Mouse (Mus musculus): ENCODE data around the gene Akap12.

Gene Akap12

GRCm38 (mm10) chr10:4364618-4365017 lies 98.4 kb downstream of the Akap12 start:
- no peak for DNase-seq

GRCm38 (mm10) chr10:4370105-4370504 lies 103.9 kb downstream of the Akap12 start:
- no peak for DNase-seq

- peak; percentile 44 for DNase-seq
These were observed 105.8 kb downstream of the Akap12 start for GRCm38 (mm10) chr10:4372011-4372410.

- DNase-seq, result no peak
These were observed 107.4 kb downstream of the Akap12 start for GRCm38 (mm10) chr10:4373558-4373957.

- no peak for DNase-seq
These were observed 108.1 kb downstream of the Akap12 start for GRCm38 (mm10) chr10:4374239-4374638.

GRCm38 (mm10) chr10:4374734-4375133 lies 108.6 kb downstream of the Akap12 start:
- no peak for DNase-seq

GRCm38 (mm10) chr10:4375267-4375666 lies 109.1 kb downstream of the Akap12 start:
- DNase-seq, result no peak

- DNase-seq, result no peak
These were observed 110.3 kb downstream of the Akap12 start for GRCm38 (mm10) chr10:4376461-4376860.

- DNase-seq, result no peak
These were observed 110.8 kb downstream of the Akap12 start for GRCm38 (mm10) chr10:4376931-4377330.

- no peak for DNase-seq
These were observed 114.6 kb downstream of the Akap12 start for GRCm38 (mm10) chr10:4380748-4381147.

GRCm38 (mm10) chr10:4384244-4384643 lies 118.1 kb downstream of the Akap12 start:
- DNase-seq, result no peak

- DNase-seq, result peak; percentile 94
These were observed 120.7 kb downstream of the Akap12 start for GRCm38 (mm10) chr10:4386609-4387591.

- DNase-seq, result peak; percentile 70
These were observed 121.7 kb downstream of the Akap12 start, which contains the start of gene Zbtb2 for GRCm38 (mm10) chr10:4387701-4388383. Gene Zbtb2, minus strand, starts transcription at chr10:4388108.

GRCm38 (mm10) chr10:4388384-4388745 lies 122.2 kb downstream of the Akap12 start:
- DNase-seq, result no peak

GRCm38 (mm10) chr10:4389036-4389435 lies 122.9 kb downstream of the Akap12 start:
- no peak for DNase-seq

- no peak for DNase-seq
These were observed 123.4 kb downstream of the Akap12 start for GRCm38 (mm10) chr10:4389461-4390112.

GRCm38 (mm10) chr10:4390550-4390949 lies 124.4 kb downstream of the Akap12 start:
- DNase-seq, result no peak

- DNase-seq, result no peak
These were observed 124.9 kb downstream of the Akap12 start for GRCm38 (mm10) chr10:4391076-4391475.

- no peak for DNase-seq
These were observed 125.7 kb downstream of the Akap12 start for GRCm38 (mm10) chr10:4391851-4392250.

- no peak for DNase-seq
These were observed 129.1 kb downstream of the Akap12 start for GRCm38 (mm10) chr10:4395321-4395720.

GRCm38 (mm10) chr10:4398058-4398457 lies 131.9 kb downstream of the Akap12 start:
- DNase-seq, result no peak

GRCm38 (mm10) chr10:4404895-4405491 lies 138.8 kb downstream of the Akap12 start:
- no peak for DNase-seq

- no peak for DNase-seq
These were observed 139.3 kb downstream of the Akap12 start for GRCm38 (mm10) chr10:4405511-4405910.
